ENCODE assay signal across 8 mouse cellular contexts in the genomic region with DNA sequence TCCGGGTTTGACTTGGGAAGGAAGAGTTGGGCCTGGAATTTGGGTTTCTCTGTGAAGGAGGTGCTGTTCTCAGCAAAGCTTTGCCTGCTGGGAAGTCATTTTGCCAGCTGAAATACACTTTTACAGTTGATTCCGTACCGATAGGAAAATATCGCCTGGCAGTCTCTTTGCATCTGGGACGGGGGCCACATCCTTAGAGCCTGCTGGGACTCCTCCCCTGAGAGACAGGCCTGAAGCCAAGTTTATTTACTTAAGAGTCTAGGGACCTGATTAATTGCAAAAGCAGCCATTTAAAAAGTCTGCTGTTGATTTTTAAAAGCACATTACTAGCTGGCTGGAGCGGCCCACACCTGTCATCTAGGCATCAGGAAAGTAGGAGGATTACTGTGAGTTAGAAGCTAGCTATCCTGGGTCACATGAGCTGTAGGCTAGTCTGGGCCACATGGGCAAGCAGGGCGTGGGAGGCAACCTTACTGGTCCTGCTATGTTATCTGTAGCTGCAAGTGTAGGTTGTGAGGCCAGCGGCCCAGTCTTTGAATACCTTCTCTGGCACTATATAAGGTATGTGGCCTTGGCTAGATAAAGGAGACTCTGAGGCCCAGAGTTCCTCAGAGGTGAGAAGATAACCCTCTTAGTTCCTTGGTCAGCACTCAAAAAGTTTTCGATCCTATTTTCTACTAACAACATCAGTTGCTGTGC. TPM values are rescaled to one million over a fixed set of nuclear protein-coding genes. Genes with fewer than 3 reads are reported as not detected.
DNase-seq lines count a peak whose midpoint lies in the region; ATAC-seq and TF ChIP-seq lines count a peak whose summit lies in the region.
"Had no signal": no experiment of that assay in that cellular context is flagged by ENCODE, and none has a peak within 500 bp of the region (broad histone marks: within the 10 kb centered on the region; RNA-seq: fewer than 3 reads in every experiment).

No protein-coding gene starts in this region.

- DNase-seq in lung, postnatal 0 days (ENCODE audit: low spot score) = peak; percentile 27
- DNase-seq in lung, postnatal 14 days = no peak
- DNase-seq in intestine, embryonic 14.5 days (ENCODE audit: low spot score) = no peak
- DNase-seq in spleen, postnatal 36 days (ENCODE audit: low spot score in 2 of 2) = peak; percentile 39 to 74
- DNase-seq in ovary, postnatal 14 days (ENCODE audit: low spot score) = no peak
- DNase-seq in B cell, adult 2 months = no peak

- H3K9me3 ChIP-seq in lung, postnatal 0 days (ENCODE audit: low read length) = no peaks in the 10 kb centered on the region
- no peaks in the 10 kb centered on the region for H3K9me3 ChIP-seq in intestine, embryonic 14.5 days (ENCODE audit: control insufficient read depth, low read length)
- H3K9me3 ChIP-seq: neural tube, embryonic 12.5 days had no signal

- H3K4me3 ChIP-seq in lung, postnatal 0 days (ENCODE audit: low read depth, low read length) = no peak overlapping the region
- H3K4me3 ChIP-seq in intestine, embryonic 14.5 days (ENCODE audit: low read depth, low read length) = no peak overlapping the region
- H3K4me3 ChIP-seq: neural tube, embryonic 12.5 days had no signal

- no peaks in the 10 kb centered on the region; the same call in 1 of the 2 replicates for H3K4me1 ChIP-seq in lung, postnatal 0 days (ENCODE audit: insufficient read depth, low read depth, low read length)
- peaks cover 7% of the 10 kb centered on the region; the same call in 1 of the 2 replicates for H3K4me1 ChIP-seq in intestine, embryonic 14.5 days (replicated peaks; ENCODE audit: control insufficient read depth, insufficient read depth, low read length)
- H3K4me1 ChIP-seq: neural tube, embryonic 12.5 days had no signal

- TF ChIP-seq EP300 in lung, postnatal 0 days (IDR thresholded peaks at IDR 0.05) = no peak

- no peak for TF ChIP-seq CTCF in lung, postnatal 0 days (IDR thresholded peaks at IDR 0.05)

- H3K36me3 ChIP-seq in lung, postnatal 0 days (ENCODE audit: insufficient read depth, low read length) = no peaks in the 10 kb centered on the region
- no peaks in the 10 kb centered on the region for H3K36me3 ChIP-seq in intestine, embryonic 14.5 days (ENCODE audit: control insufficient read depth, insufficient read depth, low read length)
- H3K36me3 ChIP-seq: neural tube, embryonic 12.5 days had no signal

- H3K9ac ChIP-seq in lung, postnatal 0 days (replicated peaks; ENCODE audit: low read depth) = no peak overlapping the region
- H3K9ac ChIP-seq in intestine, embryonic 14.5 days (ENCODE audit: low read length) = no peak overlapping the region
- H3K9ac ChIP-seq: neural tube, embryonic 12.5 days had no signal

- no peak overlapping the region for H3K4me2 ChIP-seq in lung, postnatal 0 days (replicated peaks; ENCODE audit: low read depth, low read length)
- H3K4me2 ChIP-seq in intestine, embryonic 14.5 days (ENCODE audit: low read length) = no peak overlapping the region
- H3K4me2 ChIP-seq: neural tube, embryonic 12.5 days had no signal

- H3K27ac ChIP-seq in lung, postnatal 0 days (ENCODE audit: low read length) = no peak overlapping the region
- H3K27ac ChIP-seq in intestine, embryonic 14.5 days (ENCODE audit: low read depth) = peak overlapping the region; percentile 1; the same call in 1 of the 2 replicates
- H3K27ac ChIP-seq: neural tube, embryonic 12.5 days had no signal

- no peaks in the 10 kb centered on the region for H3K27me3 ChIP-seq in lung, postnatal 0 days (replicated peaks; ENCODE audit: insufficient read depth, low read length)
- H3K27me3 ChIP-seq in intestine, embryonic 14.5 days (replicated peaks; ENCODE audit: control insufficient read depth, insufficient read depth, low read length) = no peaks in the 10 kb centered on the region
- H3K27me3 ChIP-seq: neural tube, embryonic 12.5 days had no signal

- WGBS in lung, postnatal 0 days = 26% methylated on average over 9 of the region's 9 CpGs
- WGBS in intestine, embryonic 14.5 days = 26% methylated on average over 9 of the region's 9 CpGs

- ATAC-seq in lung, postnatal 0 days = peak; percentile 30; the same call in 1 of the 2 replicates
- peak; percentile 93 for ATAC-seq in erythroid progenitor cell, adult 5-6 weeks (replicated peaks; ENCODE audit: low FRiP score, poor library complexity, severe bottlenecking)
- peak; percentile 31; the same call in 1 of the 2 replicates for ATAC-seq in intestine, embryonic 14.5 days (replicated peaks; ENCODE audit: low FRiP score, low TSS enrichment, low read depth)

RNA-seq across cellular contexts. Expression of gene Prg3, which starts 24.0 kb away (rescaled TPM):
- polyA plus RNA-seq in lung, postnatal 0 days (2015; fragmentation: Nextera tagmentation; extraction: Ambion mirVana) = not detected in 2 replicates
- 3.4 and 10.1 TPM in 2 replicates for total RNA-seq in erythroid progenitor cell, adult 5-6 weeks (2015; ENCODE audit: low replicate concordance)
- total RNA-seq in erythroid progenitor cell, adult 5-6 weeks (2017; ENCODE audit: low replicate concordance) = 8.2 and 32.4 TPM in 2 replicates
- not detected in 2 replicates for polyA plus RNA-seq in intestine, embryonic 14.5 days (2014; fragmentation: Nextera tagmentation; extraction: Ambion mirVana)

RNA-seq across cellular contexts. Expression of gene Ssrp1, which starts 25.0 kb away (rescaled TPM):
- polyA plus RNA-seq in lung, postnatal 0 days (2015; fragmentation: Nextera tagmentation; extraction: Ambion mirVana) = 81.8 and 87.3 TPM in 2 replicates
- total RNA-seq in erythroid progenitor cell, adult 5-6 weeks (2015; ENCODE audit: low replicate concordance) = 112 TPM in 2 replicates
- 221 and 237 TPM in 2 replicates for total RNA-seq in erythroid progenitor cell, adult 5-6 weeks (2017; ENCODE audit: low replicate concordance)
- polyA plus RNA-seq in intestine, embryonic 14.5 days (2014; fragmentation: Nextera tagmentation; extraction: Ambion mirVana) = 308 and 334 TPM in 2 replicates

RNA-seq across cellular contexts. Expression of gene P2rx3, which starts 25.2 kb away (rescaled TPM):
- 0.07 and 0.08 TPM in 2 replicates for polyA plus RNA-seq in lung, postnatal 0 days (2015; fragmentation: Nextera tagmentation; extraction: Ambion mirVana)
- 1.1 and 1.3 TPM in 2 replicates for total RNA-seq in erythroid progenitor cell, adult 5-6 weeks (2015; ENCODE audit: low replicate concordance)
- not detected in 2 replicates for total RNA-seq in erythroid progenitor cell, adult 5-6 weeks (2017; ENCODE audit: low replicate concordance)
- polyA plus RNA-seq in intestine, embryonic 14.5 days (2014; fragmentation: Nextera tagmentation; extraction: Ambion mirVana) = 0.62 and 2.0 TPM in 2 replicates

RNA-seq across cellular contexts. Expression of gene Prg2, which starts 31.8 kb away (rescaled TPM):
- not detected in 2 replicates for polyA plus RNA-seq in lung, postnatal 0 days (2015; fragmentation: Nextera tagmentation; extraction: Ambion mirVana)
- total RNA-seq in erythroid progenitor cell, adult 5-6 weeks (2015; ENCODE audit: low replicate concordance) = 91.5 and 93.5 TPM in 2 replicates
- 123 and 136 TPM in 2 replicates for total RNA-seq in erythroid progenitor cell, adult 5-6 weeks (2017; ENCODE audit: low replicate concordance)
- not detected in 2 replicates for polyA plus RNA-seq in intestine, embryonic 14.5 days (2014; fragmentation: Nextera tagmentation; extraction: Ambion mirVana)

RNA-seq across cellular contexts. Expression of gene Tnks1bp1, which starts 35.8 kb away (rescaled TPM):
- polyA plus RNA-seq in lung, postnatal 0 days (2015; fragmentation: Nextera tagmentation; extraction: Ambion mirVana) = 40.3 and 40.7 TPM in 2 replicates
- 1.1 TPM in 1 of 2 replicates, not detected in the other for total RNA-seq in erythroid progenitor cell, adult 5-6 weeks (2015; ENCODE audit: low replicate concordance)
- 0.23 and 2.6 TPM in 2 replicates for total RNA-seq in erythroid progenitor cell, adult 5-6 weeks (2017; ENCODE audit: low replicate concordance)
- 11.7 and 15.3 TPM in 2 replicates for polyA plus RNA-seq in intestine, embryonic 14.5 days (2014; fragmentation: Nextera tagmentation; extraction: Ambion mirVana)

Comparison
In these comparisons a context has a peak if more than half of its experiments do, and no peak if none do; other contexts are left out.
1. DNase-seq: peak in lung, postnatal 0 days (single experiment) and spleen, postnatal 36 days (2 of 2); none in lung, postnatal 14 days (single experiment), intestine, embryonic 14.5 days (single experiment), ovary, postnatal 14 days (single experiment) and B cell, adult 2 months (0 of 2).
2. ATAC-seq: peak in every context shown above with its lines; median percentile 93 in erythroid progenitor cell, adult 5-6 weeks; 31 in intestine, embryonic 14.5 days; 30 in lung, postnatal 0 days.